Mouse (Mus musculus): ENCODE measurements around the gene Itsn2. TPM values are rescaled to one million over a fixed set of nuclear protein-coding genes. Genes with fewer than 3 reads are reported as not detected.
"Not testable (repeated sequence)": the region's sequence is repeated elsewhere in the genome, so short reads cannot be mapped to it uniquely, and the experiment has no call there.

The Itsn2 gene
- polyA plus RNA-seq, 1 experiment from 2014 or later = 39.6 TPM

DNA sequence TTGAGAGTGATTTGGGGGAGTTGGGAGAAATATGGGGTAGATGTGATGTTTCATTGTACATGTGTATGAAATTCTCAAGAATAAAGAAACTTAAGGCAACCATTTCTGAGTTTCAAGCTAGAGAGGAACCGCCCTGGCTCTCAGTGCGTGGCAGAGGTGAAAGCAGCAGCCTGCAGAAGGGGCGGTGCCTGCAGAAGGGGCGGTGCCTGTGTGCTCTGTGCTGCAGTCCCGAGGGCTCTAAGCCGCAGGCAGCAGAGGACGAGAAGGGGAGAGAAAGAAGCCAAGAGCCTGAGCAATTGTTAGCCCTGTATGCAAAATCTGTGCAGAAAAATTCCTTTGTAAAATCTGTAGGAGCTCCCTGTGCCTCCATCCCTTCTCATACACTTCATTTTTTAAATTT lies 125.0 kb downstream of the Itsn2 start:
- H3K4me3 ChIP-seq (replicated peaks) = no peak overlapping the region
- no peaks in the 10 kb centered on the region for H3K4me1 ChIP-seq (replicated peaks)
- no peak overlapping the region; the same call in 1 of the 2 replicates for H3K4me2 ChIP-seq (replicated peaks)
- peak; percentile 94 for ATAC-seq
- WGBS = 6% methylated on average over 7 of the region's 7 CpGs
- no peaks in the 10 kb centered on the region for H3K27me3 ChIP-seq (replicated peaks)
- H3K9ac ChIP-seq = no peak overlapping the region
- H3K27ac ChIP-seq = no peak overlapping the region
- no peaks in the 10 kb centered on the region for H3K9me3 ChIP-seq
- peaks cover 3% of the 10 kb centered on the region; the same call in 1 of the 2 replicates for H3K36me3 ChIP-seq

DNA sequence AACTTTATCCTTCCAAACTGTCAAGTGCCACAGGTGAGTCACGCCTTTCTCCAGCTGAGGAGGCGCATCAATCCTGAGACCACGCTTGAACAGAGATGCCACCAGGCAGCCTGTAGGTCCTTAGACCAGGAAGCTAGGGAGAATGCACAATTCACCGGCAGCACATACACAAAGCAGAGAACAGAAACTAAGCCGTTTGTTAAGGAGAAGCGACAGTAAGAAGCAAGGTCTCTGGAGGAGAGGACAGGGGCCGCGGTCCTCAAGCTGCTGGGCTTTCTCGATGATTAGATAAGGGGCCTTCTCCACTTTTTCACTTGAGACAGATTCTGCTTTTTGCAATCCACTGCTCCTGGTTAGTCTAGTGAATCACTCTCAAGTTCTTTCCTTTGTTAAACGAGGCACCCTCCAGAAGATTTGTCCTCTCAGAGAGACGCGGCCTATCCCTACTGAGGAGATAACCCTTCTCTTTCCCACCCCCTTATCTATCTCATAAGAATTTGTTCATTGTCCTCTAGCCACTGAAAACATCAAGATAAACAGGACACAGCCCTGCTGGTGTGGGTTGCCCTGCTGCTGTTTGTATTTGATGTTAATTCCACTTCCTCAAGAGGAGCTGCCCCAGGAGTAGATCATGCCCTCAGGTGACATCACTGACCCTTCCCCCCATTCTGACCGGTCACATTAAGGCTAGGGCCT lies 126.8 kb downstream of the Itsn2 start:
- H3K9me3 ChIP-seq = no peaks in the 10 kb centered on the region
- no peaks in the 10 kb centered on the region for H3K36me3 ChIP-seq
- H3K9ac ChIP-seq = no peak overlapping the region
- WGBS = 61% methylated on average over 13 of the region's 13 CpGs
- H3K4me3 ChIP-seq (replicated peaks) = no peak overlapping the region
- no peak overlapping the region for H3K4me2 ChIP-seq (replicated peaks)
- ATAC-seq = no peak
- no peaks in the 10 kb centered on the region for H3K4me1 ChIP-seq (replicated peaks)
- no peak overlapping the region for H3K27ac ChIP-seq
- no peaks in the 10 kb centered on the region for H3K27me3 ChIP-seq (replicated peaks)

GRCm38 (mm10) chr12:4719762-4720754 lies 127.6 kb downstream of the Itsn2 start:
- H3K4me3 ChIP-seq (replicated peaks) = no peak overlapping the region
- no peak overlapping the region for H3K4me2 ChIP-seq (replicated peaks)
- H3K27me3 ChIP-seq (replicated peaks) = no peaks in the 10 kb centered on the region
- no peaks in the 10 kb centered on the region for H3K36me3 ChIP-seq
- 70% methylated on average over 17 of the region's 17 CpGs for WGBS
- no peaks in the 10 kb centered on the region for H3K4me1 ChIP-seq (replicated peaks)
- H3K9ac ChIP-seq = no peak overlapping the region
- H3K27ac ChIP-seq = no peak overlapping the region
- no peaks in the 10 kb centered on the region for H3K9me3 ChIP-seq
- 0 out of 2 replicates have a peak, but pooled peaks have one; percentile 20 for ATAC-seq

DNA sequence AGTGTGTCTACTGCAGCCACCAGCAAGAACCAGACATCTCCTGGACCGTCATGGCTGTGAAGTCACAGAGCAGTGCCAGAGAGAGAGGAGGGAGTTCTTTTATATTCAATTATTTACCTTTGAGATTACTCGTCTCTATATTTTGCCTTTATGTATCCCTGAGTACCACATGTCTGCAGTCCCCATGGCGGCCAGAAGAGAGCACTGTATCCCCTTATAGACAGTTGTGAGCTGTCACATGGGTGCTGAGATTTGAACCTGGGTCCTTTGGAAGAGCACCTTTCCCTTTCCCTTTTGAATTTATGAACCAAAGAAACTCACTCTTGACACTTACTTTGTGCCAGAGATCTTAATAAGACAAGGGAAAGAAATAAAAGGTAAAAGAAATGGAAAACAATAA lies 136.7 kb downstream of the Itsn2 start:
- no peak for ATAC-seq
- Histone ChIP-seq H3K27ac (no peak overlapping the region), H3K4me3 (replicated peaks) (no peak overlapping the region), H3K4me1 (replicated peaks) (no peaks in the 10 kb centered on the region), H3K27me3 (replicated peaks) (no peaks in the 10 kb centered on the region), H3K9ac (no peak overlapping the region), H3K4me2 (replicated peaks) (no peak overlapping the region), H3K36me3 (no peaks in the 10 kb centered on the region), H3K9me3 (no peaks in the 10 kb centered on the region)
- 89% methylated on average over 3 of the region's 3 CpGs for WGBS

DNA sequence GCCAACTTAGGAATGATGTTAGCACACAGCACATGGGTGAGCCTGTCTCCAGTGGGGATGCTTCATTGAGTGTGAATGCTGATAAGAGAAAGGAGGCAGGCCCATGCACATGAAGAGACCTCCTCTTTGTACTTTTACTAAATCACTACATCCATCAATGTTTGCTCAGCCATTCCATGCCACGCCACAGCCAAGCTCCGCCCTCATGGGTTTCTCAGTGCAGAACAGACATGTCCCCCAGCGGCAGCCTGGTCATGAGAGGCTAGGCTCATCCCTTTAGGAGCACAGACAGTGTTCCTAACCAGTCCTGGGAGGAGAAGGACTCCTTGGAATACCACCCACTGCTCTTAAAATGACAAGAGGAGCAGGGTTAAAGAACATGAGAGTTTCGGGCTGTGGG lies 139.2 kb downstream of the Itsn2 start:
- WGBS = 63% methylated on average over 4 of the region's 4 CpGs
- Histone ChIP-seq H3K36me3 (no peaks in the 10 kb centered on the region), H3K4me1 (replicated peaks) (no peaks in the 10 kb centered on the region), H3K27ac (no peak overlapping the region), H3K4me3 (replicated peaks) (no peak overlapping the region), H3K9me3 (no peaks in the 10 kb centered on the region), H3K27me3 (replicated peaks) (no peaks in the 10 kb centered on the region), H3K4me2 (replicated peaks) (no peak overlapping the region), H3K9ac (no peak overlapping the region)
- ATAC-seq = no peak

DNA sequence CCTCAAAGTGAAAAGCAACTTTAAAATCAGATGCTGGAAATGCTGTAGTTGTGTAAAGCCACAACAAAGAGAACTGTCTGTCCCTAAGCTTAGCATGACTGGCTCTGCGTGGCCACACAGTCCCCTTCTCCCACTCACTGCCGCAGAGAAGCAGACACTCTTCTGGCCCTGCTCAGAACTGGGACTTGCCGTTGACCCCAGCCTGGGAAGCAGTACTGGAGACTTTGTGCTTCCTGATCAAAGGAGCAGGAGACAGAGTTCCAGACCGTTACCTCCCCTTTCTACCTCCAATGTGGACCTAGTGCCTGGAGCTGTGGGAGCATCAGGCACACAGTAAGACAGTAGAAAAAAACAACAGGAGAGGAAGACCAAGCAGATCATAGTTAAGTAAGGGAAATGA lies 139.9 kb downstream of the Itsn2 start:
- H3K4me1 ChIP-seq (replicated peaks) = no peaks in the 10 kb centered on the region
- H3K4me2 ChIP-seq (replicated peaks) = no peak overlapping the region
- H3K4me3 ChIP-seq (replicated peaks) = no peak overlapping the region
- no peak overlapping the region for H3K9ac ChIP-seq
- no peaks in the 10 kb centered on the region for H3K36me3 ChIP-seq
- no peak overlapping the region for H3K27ac ChIP-seq
- no peaks in the 10 kb centered on the region for H3K9me3 ChIP-seq
- no peaks in the 10 kb centered on the region for H3K27me3 ChIP-seq (replicated peaks)
- no peak for ATAC-seq
- 50% methylated on average over 4 of the region's 4 CpGs for WGBS

- no peaks in the 10 kb centered on the region for H3K27me3 ChIP-seq (replicated peaks)
- H3K9ac ChIP-seq = no peak within 1 kb of the TSS
- H3K27ac ChIP-seq = no peak within 1 kb of the TSS
- H3K4me3 ChIP-seq (replicated peaks) = no peak within 1 kb of the TSS
- no peaks in the 10 kb centered on the region for H3K4me1 ChIP-seq (replicated peaks)
- no peaks in the 10 kb centered on the region for H3K36me3 ChIP-seq
- no peak within 1 kb of the TSS for H3K4me2 ChIP-seq (replicated peaks)
- 89% methylated on average over 18 of the region's 18 CpGs for WGBS
- no peaks in the 10 kb centered on the region for H3K9me3 ChIP-seq
- no peak for ATAC-seq
These were observed 145.7 kb downstream of the Itsn2 start, which contains the start of gene Fam228a for GRCm38 (mm10) chr12:4738031-4738576. Gene Fam228a (minus strand): TSS chr12:4738430.

DNA sequence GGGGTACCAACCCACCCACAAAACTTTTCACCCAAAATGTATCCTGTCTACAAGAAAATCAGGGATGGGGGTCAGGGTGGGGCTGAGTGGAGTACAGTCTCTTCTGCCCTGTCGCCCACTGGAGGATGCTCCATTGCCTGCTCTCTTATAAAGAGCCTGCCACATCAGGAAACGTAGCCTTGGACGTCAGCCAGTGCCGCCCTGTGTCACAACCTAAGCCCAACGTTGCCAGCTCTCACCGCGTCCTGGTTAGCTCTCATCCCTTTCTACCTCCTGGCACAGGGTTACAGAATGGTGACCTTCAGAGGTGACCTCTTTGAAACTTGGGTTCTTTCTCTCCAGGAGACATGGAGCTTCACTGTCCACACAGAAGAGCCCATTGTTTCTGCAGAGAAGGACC lies 148.4 kb downstream of the Itsn2 start:
- Histone ChIP-seq H3K27ac (no peak overlapping the region), H3K4me3 (replicated peaks) (no peak overlapping the region), H3K9ac (no peak overlapping the region), H3K9me3 (no peaks in the 10 kb centered on the region), H3K27me3 (replicated peaks) (no peaks in the 10 kb centered on the region), H3K36me3 (no peaks in the 10 kb centered on the region), H3K4me2 (replicated peaks) (no peak overlapping the region), H3K4me1 (replicated peaks) (no peaks in the 10 kb centered on the region)
- no peak for ATAC-seq
- WGBS = 82% methylated on average over 7 of the region's 7 CpGs

GRCm38 (mm10) chr12:4742183-4742582 lies 149.7 kb downstream of the Itsn2 start:
- H3K36me3 ChIP-seq = no peaks in the 10 kb centered on the region
- WGBS = 82% methylated on average over 3 of the region's 3 CpGs
- H3K9ac ChIP-seq = no peak overlapping the region
- no peaks in the 10 kb centered on the region for H3K4me1 ChIP-seq (replicated peaks)
- no peaks in the 10 kb centered on the region for H3K9me3 ChIP-seq
- no peak overlapping the region for H3K4me2 ChIP-seq (replicated peaks)
- no peak overlapping the region for H3K4me3 ChIP-seq (replicated peaks)
- no peaks in the 10 kb centered on the region for H3K27me3 ChIP-seq (replicated peaks)
- no peak for ATAC-seq
- no peak overlapping the region for H3K27ac ChIP-seq

- no peak overlapping the region for H3K4me2 ChIP-seq (replicated peaks)
- no peaks in the 10 kb centered on the region for H3K36me3 ChIP-seq
- H3K9me3 ChIP-seq = no peaks in the 10 kb centered on the region
- H3K9ac ChIP-seq = no peak overlapping the region
- no peaks in the 10 kb centered on the region for H3K4me1 ChIP-seq (replicated peaks)
- ATAC-seq = no peak
- WGBS = 83% methylated on average over 10 of the region's 10 CpGs
- no peak overlapping the region for H3K4me3 ChIP-seq (replicated peaks)
- no peaks in the 10 kb centered on the region for H3K27me3 ChIP-seq (replicated peaks)
- H3K27ac ChIP-seq = no peak overlapping the region
These were observed 152.0 kb downstream of the Itsn2 start for GRCm38 (mm10) chr12:4744486-4744885.

DNA sequence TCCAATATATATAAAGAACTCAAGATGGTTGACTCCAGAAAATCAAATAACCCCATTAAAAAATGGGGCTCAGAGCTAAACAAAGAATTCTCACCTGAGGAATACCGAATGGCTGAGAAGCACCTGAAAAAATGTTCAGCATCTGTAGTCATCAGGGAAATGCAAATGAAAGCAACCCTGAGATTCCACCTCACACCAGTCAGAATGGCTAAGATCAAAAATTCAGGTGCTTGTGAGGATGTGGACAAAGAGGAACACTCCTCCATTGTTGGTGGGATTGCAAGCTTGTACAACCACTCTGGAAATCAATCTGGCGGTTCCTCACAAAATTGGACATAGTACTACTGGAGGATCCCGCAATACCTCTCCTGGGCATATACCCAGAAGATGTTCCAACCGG lies 162.0 kb downstream of the Itsn2 start:
- H3K9me3 ChIP-seq; H3K27me3 ChIP-seq (replicated peaks); H3K4me2 ChIP-seq (replicated peaks); H3K36me3 ChIP-seq; H3K9ac ChIP-seq; H3K4me1 ChIP-seq (replicated peaks); ATAC-seq; H3K4me3 ChIP-seq (replicated peaks); H3K27ac ChIP-seq: not testable (repeated sequence)
- 87% methylated on average over 4 of the region's 4 CpGs for WGBS

DNA sequence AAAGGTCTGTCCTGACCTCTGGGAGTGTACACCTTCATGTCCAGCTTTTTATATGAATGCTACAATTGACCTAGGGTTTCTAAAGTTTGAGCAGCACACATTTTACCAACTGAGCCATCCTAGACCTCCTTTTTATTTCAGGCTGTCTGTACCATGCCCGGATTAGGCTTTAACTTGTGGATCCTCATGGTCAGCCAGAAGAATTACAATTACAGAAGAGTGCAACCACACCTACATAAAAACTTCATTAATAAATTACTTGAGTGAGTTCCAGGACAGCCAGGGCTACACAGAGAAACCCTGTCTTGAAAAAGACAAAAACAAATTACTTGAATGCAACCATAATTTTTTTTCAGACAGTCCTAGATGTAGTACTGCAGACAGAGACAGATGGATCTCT lies 164.6 kb downstream of the Itsn2 start:
- no peak overlapping the region for H3K4me3 ChIP-seq (replicated peaks)
- 72% methylated on average over 1 of the region's 1 CpGs for WGBS
- H3K4me1 ChIP-seq (replicated peaks) = no peaks in the 10 kb centered on the region
- no peaks in the 10 kb centered on the region for H3K27me3 ChIP-seq (replicated peaks)
- H3K9me3 ChIP-seq = no peaks in the 10 kb centered on the region
- no peaks in the 10 kb centered on the region for H3K36me3 ChIP-seq
- no peak overlapping the region for H3K4me2 ChIP-seq (replicated peaks)
- H3K9ac ChIP-seq = no peak overlapping the region
- no peak for ATAC-seq
- H3K27ac ChIP-seq = no peak overlapping the region

Measured in intestine, embryonic 15.5 days (tissue).